Mouse (Mus musculus) liver, adult (tissue): ENCODE results near the gene Mgat5.

ENCODE experiments used
- GATA4 ChIP-seq: IDR thresholded peaks from 2 replicates; pipeline ENCODE4 v1.6.1; 2014; ENCODE audit warnings: mild to moderate bottlenecking, low read length; ENCODE audit not compliant: insufficient replicate concordance

Mgat5 gene

GRCm38 (mm10) chr1:127204817-127205485 lies at the start of gene Mgat5:
TSS of gene Mgat5 (plus strand) at chr1:127205015.
- no peak for TF ChIP-seq GATA4

GRCm38 (mm10) chr1:127160118-127160760 lies 44.6 kb upstream of the Mgat5 start:
- no peak for TF ChIP-seq GATA4

GRCm38 (mm10) chr1:127164589-127165160 lies 40.1 kb upstream of the Mgat5 start:
- no peak for TF ChIP-seq GATA4

GRCm38 (mm10) chr1:127166521-127166920 lies 38.3 kb upstream of the Mgat5 start:
- TF ChIP-seq GATA4, result no peak

GRCm38 (mm10) chr1:127167586-127167985 lies 37.2 kb upstream of the Mgat5 start:
- no peak for TF ChIP-seq GATA4

GRCm38 (mm10) chr1:127168205-127168604 lies 36.6 kb upstream of the Mgat5 start:
- TF ChIP-seq GATA4, result no peak

GRCm38 (mm10) chr1:127169516-127169915 lies 35.3 kb upstream of the Mgat5 start:
- no peak for TF ChIP-seq GATA4

- no peak for TF ChIP-seq GATA4
Observed at GRCm38 (mm10) chr1:127171361-127171760, 33.5 kb upstream of the Mgat5 start.

GRCm38 (mm10) chr1:127173448-127173847 lies 31.4 kb upstream of the Mgat5 start:
- no peak for TF ChIP-seq GATA4

GRCm38 (mm10) chr1:127192396-127192795 lies 12.4 kb upstream of the Mgat5 start:
- no peak for TF ChIP-seq GATA4

- TF ChIP-seq GATA4, result no peak
Observed at GRCm38 (mm10) chr1:127199186-127199585, 5.6 kb upstream of the Mgat5 start.

GRCm38 (mm10) chr1:127202360-127202759 lies 2.5 kb upstream of the Mgat5 start:
- TF ChIP-seq GATA4, result no peak

- TF ChIP-seq GATA4, result no peak
Observed at GRCm38 (mm10) chr1:127203231-127203764, 1.5 kb upstream of the Mgat5 start.

GRCm38 (mm10) chr1:127205501-127206019 lies 745 bp downstream of the Mgat5 start:
- no peak for TF ChIP-seq GATA4

- no peak for TF ChIP-seq GATA4
Observed at GRCm38 (mm10) chr1:127206020-127206641, 1.3 kb downstream of the Mgat5 start.

- TF ChIP-seq GATA4, result no peak
Observed at GRCm38 (mm10) chr1:127206881-127207555, 2.2 kb downstream of the Mgat5 start.

- TF ChIP-seq GATA4, result no peak
Observed at GRCm38 (mm10) chr1:127208167-127208566, 3.4 kb downstream of the Mgat5 start.
